Comparison of ENCODE assay signal across 16 mouse cellular contexts in genomic region chr9:110895507-110895906, GRCm38 (mm10). TPM values are rescaled to one million over a fixed set of nuclear protein-coding genes. Genes with fewer than 3 reads are reported as not detected.
DNase-seq lines count a peak whose midpoint lies in the region; ATAC-seq and TF ChIP-seq lines count a peak whose summit lies in the region.
"Had no signal": no experiment of that assay in that cellular context is flagged by ENCODE, and none has a peak within 500 bp of the region (broad histone marks: within the 10 kb centered on the region; RNA-seq: fewer than 3 reads in every experiment).

No protein-coding gene starts in this region.

- H3K27ac ChIP-seq in kidney, postnatal 0 days = no peak overlapping the region
- H3K27ac ChIP-seq: hindbrain, postnatal 0 days; limb, embryonic 13.5 days; midbrain, embryonic 15.5 days had no signal

- H3K4me1 ChIP-seq in kidney, postnatal 0 days (replicated peaks; ENCODE audit: insufficient read depth, low read length) = peaks cover 6% of the 10 kb centered on the region
- H3K4me1 ChIP-seq in E14TG2a.4 (replicated peaks; ENCODE audit: low read depth, low read length) = peaks cover 49% of the 10 kb centered on the region

- no peak for DNase-seq in kidney, postnatal 0 days (ENCODE audit: low spot score)
- DNase-seq in kidney, postnatal 14 days = no peak
- DNase-seq in brain, embryonic 14.5 days (ENCODE audit: low read depth) = no peak
- peak; percentile 75 to 79 for DNase-seq in thymus, postnatal 10 days (ENCODE audit: low spot score in 2 of 2)
- no peak for DNase-seq in urinary bladder, postnatal 10 days (ENCODE audit: low spot score)
- no peak for DNase-seq in gastrocnemius, postnatal 25 days
- DNase-seq: cerebellum, adult 8-10 months; heart, adult 18-20 months; heart, postnatal 10 days; kidney, postnatal 25 days; lung, adult 18-20 months had no signal

- H3K36me3 ChIP-seq in kidney, postnatal 0 days (ENCODE audit: insufficient read depth, low read length) = 0 out of 2 replicates have a peak, but pooled peaks cover 5% of the 10 kb centered on the region
- H3K36me3 ChIP-seq in E14TG2a.4 (ENCODE audit: insufficient read depth, low read length) = peaks cover 70% of the 10 kb centered on the region
- H3K36me3 ChIP-seq: limb, embryonic 13.5 days; midbrain, embryonic 15.5 days had no signal

- no peak overlapping the region for H3K4me2 ChIP-seq in kidney, postnatal 0 days (ENCODE audit: low read length)

- no peak for TF ChIP-seq POLR2A in brain, embryonic 14.5 days (IDR thresholded peaks at IDR 0.05; ENCODE audit: borderline replicate concordance, extremely low read depth, insufficient read depth, insufficient read length, poor library complexity, severe bottlenecking)

- peak; percentile 28; the same call in 1 of the 2 replicates for TF ChIP-seq CTCF in kidney, postnatal 0 days (IDR thresholded peaks at IDR 0.05; ENCODE audit: low read depth)
- TF ChIP-seq CTCF in E14TG2a.4 (conservative IDR thresholded peaks at IDR 0.05; ENCODE audit: low read length) = peak; percentile 31; the same call in 1 of the 2 replicates
- TF ChIP-seq CTCF in brain, embryonic 14.5 days (IDR thresholded peaks at IDR 0.05; ENCODE audit: borderline replicate concordance, extremely low read depth, insufficient read depth, insufficient read length) = 0 out of 2 replicates have a peak, but pooled peaks have one; percentile 6

- H3K9ac ChIP-seq in kidney, postnatal 0 days (ENCODE audit: low read depth, low read length) = no peak overlapping the region
- H3K9ac ChIP-seq: limb, embryonic 13.5 days; midbrain, embryonic 15.5 days had no signal

- no peaks in the 10 kb centered on the region for H3K9me3 ChIP-seq in kidney, postnatal 0 days (replicated peaks; ENCODE audit: low read length)
- H3K9me3 ChIP-seq in E14TG2a.4 (ENCODE audit: low read length) = no peaks in the 10 kb centered on the region
- H3K9me3 ChIP-seq: limb, embryonic 13.5 days; midbrain, embryonic 15.5 days had no signal

- WGBS in kidney, postnatal 0 days = 34% methylated on average over 5 of the region's 5 CpGs

- H3K27me3 ChIP-seq in kidney, postnatal 0 days (ENCODE audit: insufficient read depth, low read length) = no peaks in the 10 kb centered on the region
- no peaks in the 10 kb centered on the region for H3K27me3 ChIP-seq in E14TG2a.4 (ENCODE audit: insufficient read depth, low read length)
- H3K27me3 ChIP-seq: midbrain, embryonic 15.5 days had no signal

- ATAC-seq in kidney, postnatal 0 days (replicated peaks; ENCODE audit: low FRiP score, low read depth) = 0 out of 2 replicates have a peak, but pooled peaks have one; percentile 38

- H3K4me3 ChIP-seq in kidney, postnatal 0 days (replicated peaks; ENCODE audit: low read depth, low read length) = no peak overlapping the region
- peak overlapping the region; percentile 23; the same call in 1 of the 2 replicates for H3K4me3 ChIP-seq in E14TG2a.4 (replicated peaks; ENCODE audit: low read length)
- H3K4me3 ChIP-seq: midbrain, embryonic 15.5 days had no signal

RNA-seq across cellular contexts. Expression of gene Tmie, which starts 15.6 kb away (rescaled TPM):
- polyA plus RNA-seq in kidney, postnatal 0 days (2015; fragmentation: Nextera tagmentation; extraction: Ambion mirVana) = 2.3 and 2.9 TPM in 2 replicates
- polyA plus RNA-seq in brain, embryonic 14.5 days (2012; rRNA removed) = 0.61 and 1.1 TPM in 2 replicates
- total RNA-seq in gastrocnemius, postnatal 25 days (2021) = under 1 TPM; 0.43 to 0.62 TPM

RNA-seq across cellular contexts. Expression of gene Als2cl, which starts 15.8 kb away (rescaled TPM):
- polyA plus RNA-seq in kidney, postnatal 0 days (2015; fragmentation: Nextera tagmentation; extraction: Ambion mirVana) = 4.1 and 5.3 TPM in 2 replicates
- 2.6 and 3.9 TPM in 2 replicates for polyA plus RNA-seq in brain, embryonic 14.5 days (2012; rRNA removed)
- 1 to 10 TPM; 3.9 to 8.2 TPM for total RNA-seq in gastrocnemius, postnatal 25 days (2021)

RNA-seq across cellular contexts. Expression of gene Fam240a, which starts 21.2 kb away (rescaled TPM):
- polyA plus RNA-seq in kidney, postnatal 0 days (2015; fragmentation: Nextera tagmentation; extraction: Ambion mirVana) = not detected in 2 replicates
- polyA plus RNA-seq in brain, embryonic 14.5 days (2012; rRNA removed) = not detected in 2 replicates
- total RNA-seq in gastrocnemius, postnatal 25 days (2021) = 1 to 10 TPM; 2.0 to 2.7 TPM
- total RNA-seq: heart, adult 18-20 months; heart, postnatal 10 days; hindbrain, postnatal 0 days had no signal
- polyA plus RNA-seq: hindbrain, postnatal 0 days; limb, embryonic 13.5 days; midbrain, embryonic 15.5 days; neural tube, embryonic 14.5 days had no signal

RNA-seq across cellular contexts. Expression of gene Prss50, which starts 37.7 kb away (rescaled TPM):
- 0.27 and 0.33 TPM in 2 replicates for polyA plus RNA-seq in kidney, postnatal 0 days (2015; fragmentation: Nextera tagmentation; extraction: Ambion mirVana)
- 0.06 and 0.08 TPM in 2 replicates for polyA plus RNA-seq in brain, embryonic 14.5 days (2012; rRNA removed)
- not detected for total RNA-seq in gastrocnemius, postnatal 25 days (2021)
- total RNA-seq: heart, adult 18-20 months; heart, postnatal 10 days had no signal
- polyA plus RNA-seq: midbrain, embryonic 15.5 days had no signal

RNA-seq across cellular contexts. Expression of gene Tdgf1, which starts 50.5 kb away (rescaled TPM):
- not detected in 2 replicates for polyA plus RNA-seq in kidney, postnatal 0 days (2015; fragmentation: Nextera tagmentation; extraction: Ambion mirVana)
- 0.25 TPM in 1 of 2 replicates, not detected in the other for polyA plus RNA-seq in brain, embryonic 14.5 days (2012; rRNA removed)
- total RNA-seq in gastrocnemius, postnatal 25 days (2021) = not detected
- total RNA-seq: heart, adult 18-20 months; heart, postnatal 10 days; hindbrain, postnatal 0 days had no signal
- polyA plus RNA-seq: midbrain, embryonic 15.5 days had no signal

Comparison
In these comparisons a context has a peak if more than half of its experiments do, and no peak if none do; other contexts are left out.
1. DNase-seq: peak in thymus, postnatal 10 days (2 of 2); none in kidney, postnatal 0 days (single experiment), kidney, postnatal 14 days (single experiment), brain, embryonic 14.5 days (single experiment), urinary bladder, postnatal 10 days (single experiment) and gastrocnemius, postnatal 25 days (single experiment).
2. Peak in every context shown above with its lines, with median percentiles within 50 percentile points of each other: CTCF ChIP-seq.